Mouse (Mus musculus) kidney, adult 8-10 months (tissue): Measurements from ENCODE around the gene Cdk11b.
"Not testable (repeated sequence)": the region's sequence is repeated elsewhere in the genome, so short reads cannot be mapped to it uniquely, and the experiment has no call there.

Experiments
- DNase-seq, 2 experiments: peaks; one replicate each; pipeline ENCODE4 v3.0.0; 2022

The Cdk11b gene

GRCm38 (mm10) chr4:155606825-155607224, 17.8 kb upstream of the Cdk11b start:
- no peak for DNase-seq

DNA sequence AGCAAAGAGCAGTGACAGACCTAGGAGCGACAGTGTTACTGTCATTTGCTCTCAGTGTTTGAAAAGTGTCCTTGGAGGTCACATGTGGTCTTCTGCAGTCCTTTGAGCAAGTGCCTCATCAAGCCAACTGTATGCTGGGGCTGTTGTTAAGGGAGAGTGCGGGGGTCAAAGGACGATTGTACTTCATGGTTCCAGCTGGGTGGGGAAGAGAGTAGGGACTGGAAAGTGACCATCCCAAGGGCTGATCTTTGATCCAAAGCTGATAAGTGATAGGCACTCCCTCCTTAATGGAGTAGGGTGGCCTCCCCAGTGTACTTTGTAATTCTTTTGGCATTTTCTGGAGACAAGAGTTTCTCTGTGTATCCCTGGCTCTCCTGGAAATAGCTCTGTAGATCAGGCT, 12.8 kb upstream of the Cdk11b start:
- no peak for DNase-seq

- DNase-seq, result no peak
These were observed 11.4 kb upstream of the Cdk11b start for GRCm38 (mm10) chr4:155613264-155613663.

DNA sequence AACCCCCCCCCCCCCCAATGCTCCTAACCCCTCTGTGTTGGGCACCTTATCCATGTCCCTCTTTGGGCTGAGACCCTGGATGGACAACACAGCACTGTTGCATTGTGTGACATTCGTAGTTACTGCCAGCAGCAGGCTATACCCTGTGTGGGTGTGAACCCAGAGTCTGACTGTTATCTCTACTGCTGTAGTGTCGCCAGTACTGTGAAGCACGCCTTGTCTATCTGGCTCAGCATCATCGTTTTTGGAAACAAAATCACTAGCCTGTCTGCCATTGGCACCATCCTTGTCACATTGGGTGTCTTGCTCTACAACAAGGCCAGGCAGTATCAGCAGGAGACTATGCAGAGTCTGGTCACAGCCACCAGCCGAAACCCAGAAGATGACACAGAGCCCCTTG, 6.3 kb upstream of the Cdk11b start:
- no peak for DNase-seq

DNA sequence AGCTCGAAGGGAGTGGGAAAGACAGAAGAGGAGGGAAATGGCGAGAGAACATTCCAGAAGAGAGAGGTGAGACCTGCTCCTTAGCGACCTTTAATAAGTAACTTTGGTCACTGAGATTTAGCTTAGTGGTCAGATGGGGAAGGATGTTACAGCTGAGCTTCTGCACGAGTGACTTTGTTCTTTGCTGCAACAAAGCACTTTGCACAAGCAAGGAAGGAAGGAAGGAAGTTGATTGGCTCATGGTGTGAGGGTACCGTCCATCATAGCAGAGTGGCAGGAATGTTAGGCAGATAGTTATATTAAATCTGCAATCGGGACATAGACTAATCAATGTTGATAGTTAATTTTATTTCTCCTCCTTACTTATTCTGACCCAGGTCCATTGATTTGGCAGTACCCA, 5.6 kb downstream of the Cdk11b start:
- no peak for DNase-seq

DNA sequence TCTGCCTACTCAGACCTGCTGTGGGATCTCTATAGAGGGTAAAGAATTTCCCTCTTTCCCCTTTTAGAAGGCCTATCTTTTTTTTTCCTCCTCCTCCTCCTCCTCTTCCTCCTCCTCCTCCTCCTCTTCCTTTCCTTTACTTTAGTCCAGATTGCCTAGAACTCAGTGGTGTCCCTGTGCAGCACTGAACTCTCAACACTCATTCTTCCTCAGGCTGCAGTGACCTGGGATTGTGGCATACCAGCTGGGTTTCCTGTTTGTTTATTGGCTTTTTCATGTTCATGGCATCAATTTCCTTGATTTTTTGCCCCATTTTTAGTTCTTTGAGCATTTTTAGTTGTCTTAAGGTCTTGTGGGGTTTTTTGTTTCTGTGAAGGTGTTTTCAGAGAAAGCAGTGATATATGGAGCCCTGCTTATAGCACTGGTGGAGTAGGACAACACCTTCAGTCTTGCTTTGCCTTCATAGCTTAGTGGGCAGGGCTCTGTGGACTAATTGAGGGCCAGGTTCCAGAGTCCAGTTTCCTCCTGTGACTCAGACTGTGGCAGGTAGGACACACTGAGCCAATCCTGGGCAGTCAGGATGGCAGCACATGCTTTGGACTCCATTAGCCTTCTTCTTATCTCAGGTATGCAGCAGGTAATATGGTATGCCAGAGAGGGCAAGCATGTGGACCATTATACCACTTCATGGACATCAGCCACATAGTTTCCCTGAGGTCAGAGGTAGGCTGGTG, 11.3 kb downstream of the Cdk11b start:
- DNase-seq, result peak in 1 of 2 experiments; percentile 38

DNA sequence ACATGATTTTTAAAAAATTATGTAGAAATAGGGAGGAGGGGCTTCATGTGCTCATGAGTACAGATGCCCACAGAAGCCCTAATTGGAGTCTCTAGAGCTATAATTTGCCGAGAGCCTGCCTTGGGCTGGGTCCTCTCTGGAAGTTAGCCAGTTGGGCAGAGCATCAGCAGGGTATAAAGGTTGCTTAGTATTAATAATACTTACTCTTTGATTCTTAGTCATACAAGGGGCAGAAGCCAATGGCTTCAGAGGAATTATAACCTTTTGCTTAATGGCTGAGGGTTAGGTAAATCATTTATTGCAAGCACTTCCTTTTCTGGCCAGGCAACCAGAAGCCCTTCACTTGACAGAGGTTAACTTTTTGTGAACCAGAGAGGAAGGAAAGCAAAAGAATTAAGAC, 18.9 kb downstream of the Cdk11b start:
- DNase-seq, result peak; percentile 53 to 62

- DNase-seq, result not testable (repeated sequence)
These were observed 20.7 kb downstream of the Cdk11b start, which contains the start of gene Gm10563 for GRCm38 (mm10) chr4:155645308-155645707. Gm10563 (minus strand) TSS chr4:155645408.

DNA sequence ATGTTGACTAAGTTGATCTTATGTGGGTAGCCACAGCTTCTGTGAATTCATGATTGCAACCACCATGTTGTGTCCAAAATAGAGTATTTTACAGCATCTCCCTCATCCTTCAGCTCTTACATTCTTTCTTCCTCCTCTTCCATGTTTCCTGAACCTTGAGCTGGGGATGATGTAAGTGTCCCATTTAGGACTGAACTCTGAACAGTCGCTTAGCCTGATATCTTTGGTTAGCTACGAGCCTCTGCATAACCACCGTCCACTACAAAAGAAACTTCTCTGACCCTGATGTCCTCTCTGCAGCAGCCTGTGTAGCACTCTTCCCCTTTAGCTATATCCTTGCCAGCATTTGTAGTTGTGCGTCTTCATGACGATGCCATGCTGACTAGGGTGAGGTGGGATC, 21.1 kb downstream of the Cdk11b start:
- DNase-seq, result peak in 1 of 2 experiments; percentile 40

GRCm38 (mm10) chr4:155649355-155649754, 24.7 kb downstream of the Cdk11b start:
- DNase-seq, result no peak

DNA sequence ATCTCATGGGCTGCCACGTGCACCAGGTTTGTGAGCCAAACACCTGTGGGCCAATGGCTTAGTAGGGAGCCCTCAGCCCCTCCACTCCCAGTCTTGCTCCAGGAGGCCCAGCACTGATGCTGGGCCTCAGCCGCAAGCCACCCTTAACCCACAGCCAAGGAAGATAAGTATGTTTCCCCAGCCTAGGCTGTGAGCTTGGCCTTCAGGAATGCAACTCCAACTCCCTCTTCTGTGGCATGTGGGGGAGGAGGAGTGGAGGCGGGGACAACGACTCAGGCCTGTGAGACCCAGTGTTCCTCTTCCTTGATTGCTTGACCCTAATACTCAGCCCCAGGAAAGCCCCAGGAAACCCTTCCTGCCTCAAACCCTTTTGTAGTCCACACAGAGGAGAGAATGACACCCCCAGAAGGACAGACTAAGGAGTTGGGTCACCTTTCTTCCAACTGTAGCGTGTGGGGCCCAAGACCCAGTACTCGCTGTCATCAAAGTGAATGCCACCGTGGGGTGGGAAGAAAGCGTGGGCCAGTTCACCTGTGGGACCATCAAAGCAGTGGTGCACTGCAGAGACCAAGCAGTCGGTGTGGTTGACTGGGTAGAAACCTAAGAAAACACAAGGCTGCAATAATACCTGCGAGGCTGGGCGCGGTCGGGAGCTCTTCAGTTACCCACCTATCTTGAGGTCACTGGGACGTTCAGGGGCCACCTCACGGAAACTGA, 27.1 kb downstream of the Cdk11b start:
- DNase-seq, result no peak

DNA sequence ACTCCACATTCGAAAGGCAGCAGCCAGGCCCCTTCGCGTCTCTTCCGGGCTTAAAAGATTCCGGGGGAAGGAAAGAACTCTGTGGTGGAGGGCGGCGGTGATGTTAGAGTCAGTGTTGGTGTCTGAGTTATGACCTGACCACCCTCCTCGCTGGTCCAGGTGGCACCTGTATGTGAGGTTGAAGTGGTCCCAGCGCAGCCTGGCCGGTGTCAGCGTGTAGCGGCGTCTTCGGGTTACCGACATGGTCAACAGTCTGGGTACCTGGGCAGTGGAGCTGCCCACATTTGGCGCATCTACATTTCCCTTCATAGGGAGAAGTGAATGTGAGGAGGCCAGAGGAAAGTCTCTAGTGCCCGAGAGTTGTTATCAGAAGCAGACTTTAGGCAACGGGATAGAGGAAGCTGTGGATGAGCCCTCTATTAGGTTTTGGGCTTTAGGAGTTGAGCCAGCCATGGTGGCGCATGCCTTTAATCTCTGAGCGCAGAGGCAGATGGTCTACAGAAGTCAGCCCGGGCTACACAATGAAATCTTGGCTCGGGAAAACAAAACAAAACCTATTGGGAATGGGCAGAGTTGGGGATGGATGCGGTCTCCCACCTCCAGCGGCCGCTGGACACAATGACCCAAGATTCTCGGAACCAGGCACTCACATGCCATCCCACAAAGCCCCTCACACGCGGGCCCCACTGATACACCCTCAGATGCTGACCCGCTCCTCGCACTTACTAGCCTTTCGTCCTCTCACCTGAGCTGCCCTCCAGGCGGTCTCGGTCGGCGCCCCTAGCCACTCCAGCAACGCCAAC, 27.8 kb downstream of the Cdk11b start:
- no peak for DNase-seq

- no peak for DNase-seq
These were observed 28.4 kb downstream of the Cdk11b start, which contains the start of gene Mmp23 for GRCm38 (mm10) chr4:155653086-155653450. Mmp23 (minus strand) TSS chr4:155653384.

DNA sequence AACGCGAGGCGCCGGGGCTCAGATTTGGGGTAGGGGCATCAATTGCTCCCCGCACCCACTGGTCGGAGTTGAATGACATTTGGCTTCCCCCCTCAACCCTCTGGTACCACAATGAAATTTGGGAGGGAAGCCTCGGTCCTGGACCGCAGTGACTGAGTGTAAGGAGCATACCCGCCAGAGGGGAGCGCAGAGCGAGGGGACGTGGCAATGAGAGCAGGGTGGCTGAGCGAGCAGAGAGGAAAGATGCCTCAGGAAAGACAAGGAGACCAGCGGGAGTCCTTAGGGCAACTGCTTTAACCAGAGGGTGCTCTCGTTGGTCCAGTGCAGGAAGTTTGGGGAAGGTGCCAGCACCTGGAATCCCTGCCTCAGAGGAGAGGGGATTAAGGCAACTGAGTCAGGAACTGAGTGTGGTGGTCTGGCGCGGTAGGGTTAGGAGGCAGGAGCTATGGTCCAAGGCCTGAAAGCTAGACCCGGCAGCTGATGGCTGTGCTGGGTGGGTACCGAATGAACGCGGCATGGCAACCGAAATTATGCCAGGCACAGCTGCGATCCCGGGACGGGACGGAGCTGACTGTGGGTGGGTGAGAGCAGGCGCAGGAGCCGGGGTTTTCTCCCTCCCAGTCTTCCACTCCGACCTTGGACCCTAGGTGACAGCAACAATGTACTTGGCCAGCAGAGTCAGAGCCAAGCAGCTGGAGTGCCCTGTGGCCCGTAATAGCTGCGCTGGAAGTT, 29.0 kb downstream of the Cdk11b start:
- no peak for DNase-seq

- DNase-seq, result no peak
These were observed 29.5 kb downstream of the Cdk11b start for GRCm38 (mm10) chr4:155654183-155654455.

- no peak for DNase-seq
These were observed 30.0 kb downstream of the Cdk11b start for GRCm38 (mm10) chr4:155654456-155655298.

GRCm38 (mm10) chr4:155656214-155656751, 31.6 kb downstream of the Cdk11b start:
- DNase-seq, result no peak

DNA sequence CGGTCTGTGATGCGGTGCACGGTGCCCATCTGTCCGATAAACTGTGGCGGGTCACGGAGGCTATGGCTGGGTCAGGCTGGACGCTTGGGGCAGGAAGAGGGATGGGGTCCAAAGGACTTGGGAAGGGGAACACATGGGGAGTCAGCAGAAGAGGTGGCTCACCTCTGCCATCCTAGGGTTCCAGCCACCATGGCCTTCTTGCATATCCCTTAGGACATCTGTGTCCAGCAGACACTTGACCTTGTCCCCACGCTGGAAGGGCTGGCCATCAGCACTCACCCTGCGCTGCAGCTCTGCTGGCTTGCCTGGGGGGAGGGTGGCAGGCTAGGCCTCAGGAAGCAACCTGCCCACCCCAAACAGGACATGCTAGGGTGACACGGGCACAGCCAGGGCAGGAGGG, 34.3 kb downstream of the Cdk11b start:
- DNase-seq, result no peak

DNA sequence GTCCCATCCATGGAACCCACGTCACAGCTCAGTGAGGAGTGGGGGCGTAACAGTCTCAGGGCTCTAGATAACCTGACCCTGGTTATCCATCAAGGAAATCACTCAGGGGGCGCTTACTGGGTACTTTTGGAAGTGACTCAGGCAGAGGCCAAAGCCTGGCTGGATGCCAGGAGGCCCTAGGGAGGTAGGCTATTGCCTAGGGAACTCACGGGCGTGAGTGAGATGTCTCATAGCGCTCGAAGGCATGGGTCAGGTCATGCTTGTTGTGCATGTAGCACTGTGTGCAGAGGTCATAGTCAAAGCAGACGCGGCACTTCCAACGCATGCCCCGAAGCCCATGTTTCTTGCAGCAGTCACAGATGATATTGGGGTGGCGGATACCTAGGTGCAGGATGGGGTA, 36.0 kb downstream of the Cdk11b start:
- no peak for DNase-seq

DNA sequence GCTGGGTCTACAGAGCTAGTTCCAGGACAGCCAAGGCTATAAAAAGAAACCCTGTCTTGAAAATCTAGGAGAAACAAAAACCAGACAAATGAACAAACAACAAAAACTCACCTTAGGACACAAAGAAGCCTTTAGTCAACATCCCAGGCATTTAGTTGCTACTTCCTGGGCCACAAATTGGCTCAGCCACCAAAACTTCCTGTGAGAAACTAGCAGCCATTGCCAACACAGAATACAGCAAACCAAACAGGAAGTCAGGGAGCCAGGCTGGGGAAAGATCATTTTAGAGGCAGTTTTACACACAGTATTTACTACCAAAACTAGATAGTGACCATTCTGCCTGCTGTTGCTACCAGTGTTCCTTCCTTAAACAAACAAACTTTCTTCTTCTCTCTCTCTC, 42.2 kb downstream of the Cdk11b start:
- no peak for DNase-seq

DNA sequence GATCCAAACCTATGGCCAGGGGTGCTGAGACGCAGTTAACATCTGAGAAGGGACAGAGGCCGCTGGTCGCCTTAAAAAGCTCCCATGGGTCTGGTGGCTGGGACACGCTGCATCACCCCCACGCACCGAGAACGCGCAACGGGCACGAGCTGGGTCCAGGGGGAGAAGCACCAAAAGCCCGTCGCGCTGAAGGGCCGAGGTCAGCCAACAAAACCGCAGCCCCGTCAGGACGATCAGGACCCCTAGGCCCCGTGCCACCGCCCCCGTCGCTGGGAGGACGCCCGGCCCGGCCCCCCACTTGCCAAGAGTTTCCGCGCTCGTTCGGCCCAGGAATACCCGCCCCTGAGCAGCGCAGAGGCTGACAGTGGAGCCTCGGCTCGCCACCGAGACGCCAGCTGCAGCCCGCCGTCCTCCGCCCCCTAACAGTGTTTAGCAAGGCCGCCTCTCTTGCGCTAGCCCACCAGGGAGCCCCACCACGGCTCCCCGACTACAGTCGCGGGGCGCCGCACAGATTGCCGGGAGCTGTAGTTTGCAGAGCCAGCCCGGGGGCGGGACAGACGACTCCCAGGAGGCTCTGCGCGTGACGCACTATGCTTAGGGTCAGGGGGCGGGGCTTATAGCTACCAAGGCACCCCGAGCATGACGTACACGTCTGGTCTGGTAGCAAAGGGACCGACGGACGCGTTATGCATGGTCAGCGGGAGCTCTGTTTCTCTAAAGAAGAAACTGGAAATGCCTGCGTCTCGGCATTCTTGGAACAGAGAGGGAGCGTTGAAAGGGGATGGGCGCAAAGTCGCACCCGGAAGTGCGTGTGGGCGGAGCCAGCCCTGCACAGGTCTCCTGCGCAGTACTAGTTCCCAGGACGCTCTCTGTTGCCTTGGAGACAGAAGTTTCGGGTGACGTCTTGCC, 44.3 kb downstream of the Cdk11b start, which contains the start of gene Mib2:
Mib2 (minus strand) TSS at position 510 of the 909 bp plus-strand sequence.
- peak; percentile 95 to 98 for DNase-seq
